Mouse (Mus musculus): Measurements from ENCODE around the gene Exoc6b. TPM values are rescaled to one million over a fixed set of nuclear protein-coding genes. Genes with fewer than 3 reads are reported as not detected.

Exoc6b gene
- polyA plus RNA-seq, 1 experiment from 2014 or later, result 49.7 TPM

GRCm38 (mm10) chr6:84959520-84959919 lies 109.8 kb downstream of the Exoc6b start:
- H3K27ac ChIP-seq (ENCODE audit: low read length), result 0 out of 2 replicates have a peak overlapping the region, but pooled peaks have one; percentile 11
- no peak for ATAC-seq (ENCODE audit: insufficient number of reproducible peaks, insufficient read depth, low FRiP score, low read depth)

GRCm38 (mm10) chr6:84951621-84952020 lies 117.7 kb downstream of the Exoc6b start:
- H3K9me3 ChIP-seq (ENCODE audit: control insufficient read depth, low read depth, low read length), result no peaks in the 10 kb centered on the region
- no peak overlapping the region for H3K4me2 ChIP-seq (replicated peaks; ENCODE audit: low read depth, low read length)
- no peaks in the 10 kb centered on the region for H3K27me3 ChIP-seq (ENCODE audit: control insufficient read depth, insufficient read depth, low read length)
- H3K9ac ChIP-seq (replicated peaks; ENCODE audit: low read depth, low read length), result no peak overlapping the region
- WGBS, result 58% methylated on average over 1 of the region's 1 CpGs
- ATAC-seq (ENCODE audit: insufficient number of reproducible peaks, insufficient read depth, low FRiP score, low read depth), result no peak
- H3K27ac ChIP-seq (ENCODE audit: low read length), result no peak overlapping the region
- no peaks in the 10 kb centered on the region for H3K36me3 ChIP-seq (ENCODE audit: control insufficient read depth, insufficient read depth, low read length)
- no peaks in the 10 kb centered on the region for H3K4me1 ChIP-seq (ENCODE audit: control insufficient read depth, insufficient read depth, low read length)
- H3K4me3 ChIP-seq (ENCODE audit: low read depth, low read length), result no peak overlapping the region

More at GRCm38 (mm10) chr6:84959520-84959919, 109.8 kb downstream of the Exoc6b start:
- H3K9me3 ChIP-seq (ENCODE audit: control insufficient read depth, low read depth, low read length), result no peaks in the 10 kb centered on the region
- H3K4me3 ChIP-seq (ENCODE audit: low read depth, low read length), result no peak overlapping the region
- H3K36me3 ChIP-seq (ENCODE audit: control insufficient read depth, insufficient read depth, low read length), result no peaks in the 10 kb centered on the region
- H3K4me1 ChIP-seq (ENCODE audit: control insufficient read depth, insufficient read depth, low read length), result no peaks in the 10 kb centered on the region
- 56% methylated on average over 2 of the region's 2 CpGs for WGBS
- no peak overlapping the region for H3K9ac ChIP-seq (replicated peaks; ENCODE audit: low read depth, low read length)
- no peaks in the 10 kb centered on the region for H3K27me3 ChIP-seq (ENCODE audit: control insufficient read depth, insufficient read depth, low read length)
- no peak overlapping the region for H3K4me2 ChIP-seq (replicated peaks; ENCODE audit: low read depth, low read length)

- Histone ChIP-seq H3K27ac (ENCODE audit: low read length) (no peak overlapping the region), H3K36me3 (ENCODE audit: control insufficient read depth, insufficient read depth, low read length) (no peaks in the 10 kb centered on the region), H3K4me1 (ENCODE audit: control insufficient read depth, insufficient read depth, low read length) (no peaks in the 10 kb centered on the region), H3K27me3 (ENCODE audit: control insufficient read depth, insufficient read depth, low read length) (no peaks in the 10 kb centered on the region), H3K9ac (replicated peaks; ENCODE audit: low read depth, low read length) (no peak overlapping the region), H3K4me3 (ENCODE audit: low read depth, low read length) (no peak overlapping the region), H3K9me3 (ENCODE audit: control insufficient read depth, low read depth, low read length) (no peaks in the 10 kb centered on the region), H3K4me2 (replicated peaks; ENCODE audit: low read depth, low read length) (no peak overlapping the region)
- 52% methylated on average over 3 of the region's 3 CpGs for WGBS
- ATAC-seq (ENCODE audit: insufficient number of reproducible peaks, insufficient read depth, low FRiP score, low read depth), result no peak
These were observed 122.7 kb downstream of the Exoc6b start for GRCm38 (mm10) chr6:84946569-84946968.

- no peaks in the 10 kb centered on the region for H3K36me3 ChIP-seq (ENCODE audit: control insufficient read depth, insufficient read depth, low read length)
- no peaks in the 10 kb centered on the region for H3K4me1 ChIP-seq (ENCODE audit: control insufficient read depth, insufficient read depth, low read length)
- H3K4me3 ChIP-seq (ENCODE audit: low read depth, low read length), result no peak overlapping the region
- H3K27ac ChIP-seq (ENCODE audit: low read length), result no peak overlapping the region
- H3K27me3 ChIP-seq (ENCODE audit: control insufficient read depth, insufficient read depth, low read length), result no peaks in the 10 kb centered on the region
- no peak overlapping the region for H3K4me2 ChIP-seq (replicated peaks; ENCODE audit: low read depth, low read length)
- no peak for ATAC-seq (ENCODE audit: insufficient number of reproducible peaks, insufficient read depth, low FRiP score, low read depth)
- no peaks in the 10 kb centered on the region for H3K9me3 ChIP-seq (ENCODE audit: control insufficient read depth, low read depth, low read length)
- 67% methylated on average over 2 of the region's 2 CpGs for WGBS
- no peak overlapping the region for H3K9ac ChIP-seq (replicated peaks; ENCODE audit: low read depth, low read length)
These were observed 123.2 kb downstream of the Exoc6b start for GRCm38 (mm10) chr6:84946106-84946505.

GRCm38 (mm10) chr6:84932953-84933921 lies 136.1 kb downstream of the Exoc6b start:
- Histone ChIP-seq H3K4me2 (replicated peaks; ENCODE audit: low read depth, low read length) (no peak overlapping the region), H3K9me3 (ENCODE audit: control insufficient read depth, low read depth, low read length) (no peaks in the 10 kb centered on the region), H3K9ac (replicated peaks; ENCODE audit: low read depth, low read length) (no peak overlapping the region), H3K27me3 (ENCODE audit: control insufficient read depth, insufficient read depth, low read length) (no peaks in the 10 kb centered on the region), H3K4me1 (ENCODE audit: control insufficient read depth, insufficient read depth, low read length) (peaks cover 7% of the 10 kb centered on the region; the same call in 1 of the 2 replicates), H3K36me3 (ENCODE audit: control insufficient read depth, insufficient read depth, low read length) (no peaks in the 10 kb centered on the region), H3K4me3 (ENCODE audit: low read depth, low read length) (no peak overlapping the region), H3K27ac (ENCODE audit: low read length) (no peak overlapping the region)
- WGBS, result 62% methylated on average over 11 of the region's 11 CpGs
- ATAC-seq (ENCODE audit: insufficient number of reproducible peaks, insufficient read depth, low FRiP score, low read depth), result no peak

GRCm38 (mm10) chr6:84931051-84931450 lies 138.3 kb downstream of the Exoc6b start:
- Histone ChIP-seq H3K4me3 (ENCODE audit: low read depth, low read length) (no peak overlapping the region), H3K9me3 (ENCODE audit: control insufficient read depth, low read depth, low read length) (no peaks in the 10 kb centered on the region), H3K4me2 (replicated peaks; ENCODE audit: low read depth, low read length) (no peak overlapping the region), H3K27me3 (ENCODE audit: control insufficient read depth, insufficient read depth, low read length) (no peaks in the 10 kb centered on the region), H3K4me1 (ENCODE audit: control insufficient read depth, insufficient read depth, low read length) (peaks cover 7% of the 10 kb centered on the region; the same call in 1 of the 2 replicates), H3K9ac (replicated peaks; ENCODE audit: low read depth, low read length) (no peak overlapping the region), H3K27ac (ENCODE audit: low read length) (no peak overlapping the region), H3K36me3 (ENCODE audit: control insufficient read depth, insufficient read depth, low read length) (no peaks in the 10 kb centered on the region)
- WGBS, result 33% methylated on average over 1 of the region's 1 CpGs
- no peak for ATAC-seq (ENCODE audit: insufficient number of reproducible peaks, insufficient read depth, low FRiP score, low read depth)

GRCm38 (mm10) chr6:84926066-84926465 lies 143.2 kb downstream of the Exoc6b start:
- H3K4me2 ChIP-seq (replicated peaks; ENCODE audit: low read depth, low read length), result no peak overlapping the region
- no peak overlapping the region for H3K27ac ChIP-seq (ENCODE audit: low read length)
- H3K9ac ChIP-seq (replicated peaks; ENCODE audit: low read depth, low read length), result no peak overlapping the region
- ATAC-seq (ENCODE audit: insufficient number of reproducible peaks, insufficient read depth, low FRiP score, low read depth), result no peak
- H3K4me1 ChIP-seq (ENCODE audit: control insufficient read depth, insufficient read depth, low read length), result peaks cover 5% of the 10 kb centered on the region; the same call in 1 of the 2 replicates
- 61% methylated on average over 3 of the region's 3 CpGs for WGBS
- no peaks in the 10 kb centered on the region for H3K9me3 ChIP-seq (ENCODE audit: control insufficient read depth, low read depth, low read length)
- no peaks in the 10 kb centered on the region for H3K36me3 ChIP-seq (ENCODE audit: control insufficient read depth, insufficient read depth, low read length)
- no peak overlapping the region for H3K4me3 ChIP-seq (ENCODE audit: low read depth, low read length)
- H3K27me3 ChIP-seq (ENCODE audit: control insufficient read depth, insufficient read depth, low read length), result no peaks in the 10 kb centered on the region

- H3K4me3 ChIP-seq (ENCODE audit: low read depth, low read length), result no peak overlapping the region
- H3K9ac ChIP-seq (replicated peaks; ENCODE audit: low read depth, low read length), result no peak overlapping the region
- H3K36me3 ChIP-seq (ENCODE audit: control insufficient read depth, insufficient read depth, low read length), result no peaks in the 10 kb centered on the region
- ATAC-seq (ENCODE audit: insufficient number of reproducible peaks, insufficient read depth, low FRiP score, low read depth), result no peak
- WGBS, result 35% methylated on average over 12 of the region's 12 CpGs
- H3K4me2 ChIP-seq (replicated peaks; ENCODE audit: low read depth, low read length), result no peak overlapping the region
- H3K27ac ChIP-seq (ENCODE audit: low read length), result no peak overlapping the region
- H3K9me3 ChIP-seq (ENCODE audit: control insufficient read depth, low read depth, low read length), result no peaks in the 10 kb centered on the region
- H3K27me3 ChIP-seq (ENCODE audit: control insufficient read depth, insufficient read depth, low read length), result no peaks in the 10 kb centered on the region
- peaks cover 5% of the 10 kb centered on the region; the same call in 1 of the 2 replicates for H3K4me1 ChIP-seq (ENCODE audit: control insufficient read depth, insufficient read depth, low read length)
These were observed 145.5 kb downstream of the Exoc6b start for GRCm38 (mm10) chr6:84923760-84924221.
